Mouse (Mus musculus) ES-E14 (cell line): ENCODE measurements around the gene Arsb. TPM values are rescaled to one million over a fixed set of nuclear protein-coding genes. Genes with fewer than 3 reads are reported as not detected.

Experiments used
- DNase-seq: peaks from one replicate; pipeline ENCODE4 v3.0.0-alpha.2; 2013; ENCODE audit warnings: low read depth, low spot score
- H3K27ac ChIP-seq: 2 replicates; pipeline ENCODE4 v1.5.1; 2012; ENCODE audit warnings: low read depth, mild to moderate bottlenecking, low read length, moderate library complexity, mixed read lengths; ENCODE audit not compliant: poor library complexity, insufficient read depth, severe bottlenecking
- H3K36me3 ChIP-seq: 2 replicates; pipeline ENCODE4 v1.6.1; 2012; ENCODE audit warnings: mild to moderate bottlenecking, low read length, moderate library complexity, mixed read lengths; ENCODE audit not compliant: control insufficient read depth, poor library complexity, insufficient read depth, severe bottlenecking
- H3K4me1 ChIP-seq, 2 experiments: fragments of 150-350 bp in 1 of 2; sonication (generic) in 1 of 2; 2 replicates each; pipeline ENCODE4 v1.6.1; 2012; ENCODE audit warnings: low read length in 2 of 2, mild to moderate bottlenecking in 1 of 2, mixed read lengths in 1 of 2; ENCODE audit not compliant: control insufficient read depth in 2 of 2, insufficient read depth in 2 of 2, poor library complexity in 1 of 2
- H3K4me3 ChIP-seq, 2 experiments: fragments of 150-350 bp in 1 of 2; sonication (generic) in 1 of 2; 2 replicates each; pipeline ENCODE4 v1.5.1; 2012; ENCODE audit warnings: low read length in 2 of 2, low read depth in 1 of 2, mild to moderate bottlenecking in 1 of 2, mixed read lengths in 1 of 2; ENCODE audit not compliant: insufficient read depth in 1 of 2, poor library complexity in 1 of 2, severe bottlenecking in 1 of 2
- H3K9ac ChIP-seq: 2 replicates; pipeline ENCODE4 v1.6.1; 2012; ENCODE audit warnings: low read depth, mild to moderate bottlenecking, low read length, mixed read lengths; ENCODE audit not compliant: poor library complexity, insufficient read depth, severe bottlenecking
- H3K9me3 ChIP-seq: fragments of 150-350 bp; sonication (generic); 2 replicates; pipeline ENCODE4 v1.6.1; 2012; ENCODE audit warnings: low read depth, mild to moderate bottlenecking, low read length; ENCODE audit not compliant: control insufficient read depth, insufficient read depth
- CHD2 ChIP-seq: IDR thresholded peaks from 2 replicates; pipeline ENCODE4 v1.6.1; 2014; ENCODE audit warnings: mild to moderate bottlenecking, low read depth, low read length, inconsistent platforms
- HCFC1 ChIP-seq: IDR thresholded peaks from 2 replicates; pipeline ENCODE4 v1.6.1; 2012; ENCODE audit warnings: low read length, inconsistent platforms, borderline replicate concordance; ENCODE audit not compliant: insufficient read depth
- MAFK ChIP-seq: IDR thresholded peaks from 2 replicates; pipeline ENCODE4 v1.6.1; 2014; ENCODE audit warnings: mild to moderate bottlenecking, low read depth, low read length, inconsistent platforms; ENCODE audit not compliant: insufficient read depth
- ZC3H11A ChIP-seq: IDR thresholded peaks from 2 replicates; pipeline ENCODE4 v1.6.1; 2012; ENCODE audit warnings: low read depth, mild to moderate bottlenecking, inconsistent platforms, low read length, borderline replicate concordance
- ZNF384 ChIP-seq: IDR thresholded peaks from 2 replicates; pipeline ENCODE4 v1.6.1; 2012; ENCODE audit warnings: low read depth, low read length, inconsistent platforms
- in situ Hi-C, 2 experiments: fragments of 600-800 bp; cut with MboI; formaldehyde crosslinking; loops; one replicate each; pipeline ENCODE4 v1.15.1; 2025; ENCODE audit warnings: low sequenced_read_pairs in 2 of 2, inconsistent platforms in 1 of 2; ENCODE audit not compliant: unreplicated experiment in 2 of 2
- total RNA-seq: library from RNA; depleted of rRNA; stranded (reverse); fragments of 300-350 nt; gene quantifications from 2 replicates; pipeline ENCODE4 v1.2.3, GENCODE M21; 2012

Gene Arsb
- total RNA-seq, 1 experiment: 1.1 TPM

GRCm38 (mm10) chr13:93829565-93830293 is 58.3 kb downstream of the Arsb start:
- no peak for DNase-seq
- TF ChIP-seq MAFK (no peak), HCFC1 (no peak), CHD2 (no peak), ZNF384 (no peak), ZC3H11A (no peak)
- Histone ChIP-seq H3K27ac (no peak overlapping the region), H3K9me3 (no peaks in the 10 kb centered on the region), H3K9ac (no peak overlapping the region), H3K36me3 (no peaks in the 10 kb centered on the region), H3K4me1 (no peaks in the 10 kb centered on the region), H3K4me3 (no peak overlapping the region)
- in situ Hi-C loops: no loop called here

- Histone ChIP-seq H3K27ac (no peak overlapping the region), H3K36me3 (no peaks in the 10 kb centered on the region), H3K4me3 (no peak overlapping the region), H3K9me3 (no peaks in the 10 kb centered on the region), H3K9ac (no peak overlapping the region), H3K4me1 (no peaks in the 10 kb centered on the region)
- TF ChIP-seq ZNF384: no peak
- no peak for TF ChIP-seq CHD2
- no peak for TF ChIP-seq HCFC1
- no peak for TF ChIP-seq ZC3H11A
- in situ Hi-C loops: no loop called here
- no peak for DNase-seq
Measured at GRCm38 (mm10) chr13:93830294-93830645, 58.8 kb downstream of the Arsb start.

DNA sequence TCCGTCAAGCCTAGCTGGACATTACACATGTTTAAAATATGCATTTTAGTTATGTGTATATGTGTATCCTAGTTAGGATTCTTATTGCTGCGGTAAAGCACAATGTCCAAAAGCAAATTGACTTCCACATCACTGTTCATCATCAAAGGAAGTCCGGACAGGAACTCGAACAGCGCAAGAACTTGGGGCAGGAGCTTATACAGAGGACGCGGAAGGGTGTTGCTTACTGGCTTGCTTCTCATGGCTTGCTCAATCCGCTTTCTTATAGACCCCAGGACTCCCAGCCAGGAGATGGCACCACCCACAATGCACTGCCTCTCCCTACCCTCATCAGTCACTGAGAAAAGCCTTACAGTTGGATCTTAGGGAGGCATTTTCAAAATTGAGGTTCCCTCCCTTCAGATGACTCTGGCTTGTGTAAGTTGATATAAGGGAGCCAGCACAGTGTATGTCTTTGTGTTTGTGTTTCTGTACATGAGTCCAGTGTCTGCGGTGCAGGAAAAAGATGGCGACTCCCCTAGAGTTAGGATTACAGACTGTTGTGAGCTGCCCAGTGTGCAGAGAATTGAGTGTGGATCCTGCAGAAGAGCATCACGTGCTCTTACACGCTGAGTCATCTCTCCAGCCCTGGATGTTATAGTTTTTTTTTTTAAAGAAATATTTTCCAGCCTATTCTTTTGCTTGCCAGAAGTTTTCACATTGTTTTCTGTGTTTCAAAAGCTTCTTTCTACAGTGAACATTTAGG is 66.2 kb downstream of the Arsb start:
- no peak for TF ChIP-seq ZC3H11A
- TF ChIP-seq CHD2: no peak
- TF ChIP-seq HCFC1: no peak
- no peak for TF ChIP-seq ZNF384
- no peak for TF ChIP-seq MAFK
- H3K27ac ChIP-seq: no peak overlapping the region
- no peak overlapping the region for H3K4me3 ChIP-seq
- H3K4me1 ChIP-seq: no peaks in the 10 kb centered on the region
- no peaks in the 10 kb centered on the region for H3K36me3 ChIP-seq
- H3K9ac ChIP-seq: no peak overlapping the region
- no peak for DNase-seq
- no peaks in the 10 kb centered on the region for H3K9me3 ChIP-seq
- in situ Hi-C loops: no loop called here

DNA sequence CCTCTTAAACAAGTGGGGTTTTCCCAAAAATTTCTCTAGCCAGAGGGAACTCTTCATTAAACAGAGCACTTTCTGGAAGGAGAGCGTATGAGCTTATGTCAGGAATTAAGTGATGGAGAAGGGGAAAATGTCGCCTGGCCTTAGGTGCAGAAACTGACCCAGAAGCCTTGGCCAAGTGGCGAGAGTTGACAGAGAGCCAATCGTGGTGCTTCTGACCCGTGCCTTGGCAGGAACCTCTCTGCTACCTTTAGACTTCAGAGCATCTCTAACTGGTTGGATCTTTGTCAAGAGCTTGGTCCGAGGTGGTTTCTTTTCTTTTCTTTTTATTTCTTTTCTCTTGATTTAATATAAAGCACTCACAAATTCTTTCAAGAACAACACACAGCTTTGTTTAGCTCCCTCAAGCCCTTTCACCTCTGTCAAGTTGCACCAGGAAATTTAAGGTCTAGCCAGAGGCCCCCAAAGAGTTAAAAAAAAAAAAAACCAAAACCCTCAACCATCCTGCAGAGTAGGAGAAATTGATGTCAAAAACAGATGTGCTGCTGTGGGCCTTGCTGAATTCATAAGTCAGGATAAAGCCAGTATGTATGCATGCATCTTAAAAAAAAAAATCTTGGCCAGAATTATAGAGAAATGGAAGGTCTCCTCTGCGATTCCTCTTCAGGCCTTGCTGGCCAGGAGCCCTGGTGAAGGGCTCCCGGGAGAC is 67.2 kb downstream of the Arsb start:
- Histone ChIP-seq H3K4me3 (no peak overlapping the region), H3K36me3 (no peaks in the 10 kb centered on the region), H3K27ac (no peak overlapping the region), H3K9me3 (no peaks in the 10 kb centered on the region), H3K9ac (no peak overlapping the region), H3K4me1 (no peaks in the 10 kb centered on the region)
- no peak for DNase-seq
- in situ Hi-C loops: no loop called here
- TF ChIP-seq ZNF384 (no peak), MAFK (no peak), CHD2 (no peak), HCFC1 (no peak), ZC3H11A (no peak)
